Mouse (Mus musculus): ENCODE results near the gene Pou3f1. TPM values are rescaled to one million over a fixed set of nuclear protein-coding genes. Genes with fewer than 3 reads are reported as not detected.
A peak's percentile ranks its signal among the peaks of the same experiment; 100 is the strongest.

The Pou3f1 gene
- polyA plus RNA-seq (2012; rRNA removed), result 1.2 and 1.7 TPM in 2 replicates
- 0.97 and 1.2 TPM in 2 replicates for polyA plus RNA-seq (2014; fragmentation: Nextera tagmentation; extraction: Ambion mirVana)

DNA sequence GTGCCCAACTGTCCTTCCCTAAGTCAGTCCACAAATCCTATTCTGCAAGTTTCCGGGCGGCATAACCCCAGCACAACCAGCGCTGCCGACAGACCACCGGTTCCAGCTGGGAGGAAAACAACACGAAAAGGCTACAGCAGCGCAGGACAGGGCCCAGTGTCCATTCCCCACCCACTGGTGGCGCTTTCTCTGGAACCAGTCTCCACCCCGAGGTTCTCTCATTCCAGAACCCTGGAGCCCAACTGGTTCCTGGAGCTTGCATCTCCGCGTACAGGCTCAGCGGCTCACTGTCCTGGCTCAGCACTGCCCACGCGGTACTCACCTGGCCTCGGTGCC is at the start of gene Pou3f1:
TSS of gene Pou3f1 (plus strand) at position 290 of the 336 bp plus-strand sequence.
- Histone ChIP-seq H3K4me2 (replicated peaks; ENCODE audit: low read depth, low read length, severe bottlenecking) (peak within 1 kb of the TSS; percentile 98), H3K9me3 (ENCODE audit: control insufficient read depth, low read length) (no peaks in the 10 kb centered on the region), H3K4me3 (replicated peaks; ENCODE audit: low read length) (peak within 1 kb of the TSS; percentile 58), H3K9ac (ENCODE audit: low read depth, low read length, severe bottlenecking) (peak within 1 kb of the TSS; percentile 50), H3K36me3 (ENCODE audit: control insufficient read depth, insufficient read depth, low read length) (no peaks in the 10 kb centered on the region), H3K27ac (replicated peaks; ENCODE audit: low read depth, low read length) (no peak within 1 kb of the TSS), H3K27me3 (ENCODE audit: control insufficient read depth, insufficient read depth, low read length) (peaks cover 58% of the 10 kb centered on the region), H3K4me1 (ENCODE audit: control insufficient read depth, insufficient read depth, low read length) (peaks cover 3% of the 10 kb centered on the region; the same call in 1 of the 2 replicates)
- 3% methylated on average over 11 of the region's 15 CpGs for WGBS
- no peak for ATAC-seq (ENCODE audit: low FRiP score, low read depth)
- no peak for TF ChIP-seq POLR2A (IDR thresholded peaks at IDR 0.05; ENCODE audit: borderline replicate concordance, extremely low read depth, insufficient read depth, insufficient read length)
- DNase-seq (ENCODE audit: low spot score), result no peak

DNA sequence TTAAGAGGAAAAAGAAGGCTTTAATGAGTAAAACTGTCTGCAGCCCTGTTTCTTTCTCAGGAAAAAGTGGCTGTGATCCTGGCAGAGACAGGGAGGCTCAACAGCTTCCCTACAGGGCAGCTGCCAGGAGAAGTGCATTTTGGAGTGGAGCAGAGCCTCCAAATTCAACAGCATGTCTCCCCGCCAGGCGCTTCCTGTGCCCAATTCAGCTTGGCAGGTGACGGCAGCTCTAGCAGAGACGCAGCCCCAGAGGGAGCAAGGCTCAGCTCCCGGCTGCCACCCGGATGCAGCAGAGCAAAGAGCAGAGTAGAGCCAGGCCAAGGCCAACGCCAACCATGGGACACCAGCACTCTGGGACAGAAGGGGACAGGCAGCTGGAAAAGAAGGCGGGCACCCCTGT is 49.4 kb upstream of the Pou3f1 start:
- WGBS, result 53% methylated on average over 8 of the region's 8 CpGs
- no peaks in the 10 kb centered on the region for H3K9me3 ChIP-seq (ENCODE audit: control insufficient read depth, low read length)
- no peaks in the 10 kb centered on the region for H3K36me3 ChIP-seq (ENCODE audit: control insufficient read depth, insufficient read depth, low read length)
- ATAC-seq (ENCODE audit: low FRiP score, low read depth), result no peak
- no peak overlapping the region for H3K4me3 ChIP-seq (replicated peaks; ENCODE audit: low read length)
- DNase-seq (ENCODE audit: low spot score), result no peak
- H3K27ac ChIP-seq (replicated peaks; ENCODE audit: low read depth, low read length), result no peak overlapping the region
- no peak overlapping the region for H3K9ac ChIP-seq (ENCODE audit: low read depth, low read length, severe bottlenecking)
- H3K4me2 ChIP-seq (replicated peaks; ENCODE audit: low read depth, low read length, severe bottlenecking), result no peak overlapping the region
- H3K4me1 ChIP-seq (ENCODE audit: control insufficient read depth, insufficient read depth, low read length), result no peaks in the 10 kb centered on the region
- peaks cover 9% of the 10 kb centered on the region; the same call in 1 of the 2 replicates for H3K27me3 ChIP-seq (ENCODE audit: control insufficient read depth, insufficient read depth, low read length)
- no peak for TF ChIP-seq POLR2A (IDR thresholded peaks at IDR 0.05; ENCODE audit: borderline replicate concordance, extremely low read depth, insufficient read depth, insufficient read length)

DNA sequence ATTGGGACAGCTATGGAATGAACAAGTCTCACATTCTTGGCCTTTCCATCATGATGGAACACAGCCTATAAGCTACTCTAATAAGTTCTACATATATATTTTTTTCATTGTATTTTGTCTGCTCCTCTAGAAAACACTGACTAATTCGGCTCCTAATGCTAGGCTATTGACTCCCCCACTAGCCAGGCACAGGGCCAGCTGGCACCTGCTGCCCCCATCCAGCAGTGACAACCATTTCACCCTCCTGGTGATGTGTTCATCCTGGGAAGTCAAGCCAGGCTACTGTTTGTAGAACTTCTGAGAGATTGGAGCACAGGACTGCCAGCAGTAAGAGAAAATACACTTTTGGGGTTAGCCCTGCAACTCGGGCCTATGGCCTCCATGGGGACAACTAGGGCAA is 46.5 kb upstream of the Pou3f1 start:
- Histone ChIP-seq H3K27ac (replicated peaks; ENCODE audit: low read depth, low read length) (no peak overlapping the region), H3K9ac (ENCODE audit: low read depth, low read length, severe bottlenecking) (no peak overlapping the region), H3K4me1 (ENCODE audit: control insufficient read depth, insufficient read depth, low read length) (no peaks in the 10 kb centered on the region), H3K27me3 (ENCODE audit: control insufficient read depth, insufficient read depth, low read length) (no peaks in the 10 kb centered on the region), H3K9me3 (ENCODE audit: control insufficient read depth, low read length) (no peaks in the 10 kb centered on the region), H3K4me2 (replicated peaks; ENCODE audit: low read depth, low read length, severe bottlenecking) (no peak overlapping the region), H3K4me3 (replicated peaks; ENCODE audit: low read length) (no peak overlapping the region), H3K36me3 (ENCODE audit: control insufficient read depth, insufficient read depth, low read length) (no peaks in the 10 kb centered on the region)
- TF ChIP-seq POLR2A (IDR thresholded peaks at IDR 0.05; ENCODE audit: borderline replicate concordance, extremely low read depth, insufficient read depth, insufficient read length), result no peak
- ATAC-seq (ENCODE audit: low FRiP score, low read depth), result no peak
- 64% methylated on average over 2 of the region's 2 CpGs for WGBS
- DNase-seq (ENCODE audit: low spot score), result no peak

DNA sequence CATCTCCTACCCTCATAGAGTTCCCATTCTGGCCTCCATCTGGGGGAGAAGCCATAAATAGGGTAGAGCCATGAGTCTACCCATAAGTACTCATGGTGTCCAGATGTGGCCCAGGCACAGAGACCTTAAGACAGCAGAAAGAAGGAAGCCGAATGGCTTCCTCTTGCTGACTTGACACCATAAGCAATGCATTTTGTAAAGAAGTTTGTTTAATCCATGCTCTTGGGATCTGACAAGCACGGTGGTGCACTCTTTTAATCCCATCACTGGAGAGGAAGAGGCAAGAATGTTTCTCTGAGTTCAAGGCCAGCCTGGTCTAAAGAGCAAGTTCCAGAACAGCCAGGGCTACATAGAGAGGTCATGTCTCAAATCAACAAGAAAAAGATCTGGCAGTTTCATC is 45.9 kb upstream of the Pou3f1 start, which contains the start of gene 3100002H09Rik:
TSS of gene 3100002H09Rik (minus strand) at position 101 of the 400 bp plus-strand sequence.
- no peak for ATAC-seq (ENCODE audit: low FRiP score, low read depth)
- WGBS, result 82% methylated on average over 2 of the region's 2 CpGs
- Histone ChIP-seq H3K4me2 (replicated peaks; ENCODE audit: low read depth, low read length, severe bottlenecking) (no peak within 1 kb of the TSS), H3K4me3 (replicated peaks; ENCODE audit: low read length) (no peak within 1 kb of the TSS), H3K27me3 (ENCODE audit: control insufficient read depth, insufficient read depth, low read length) (no peaks in the 10 kb centered on the region), H3K4me1 (ENCODE audit: control insufficient read depth, insufficient read depth, low read length) (no peaks in the 10 kb centered on the region), H3K9ac (ENCODE audit: low read depth, low read length, severe bottlenecking) (no peak within 1 kb of the TSS), H3K36me3 (ENCODE audit: control insufficient read depth, insufficient read depth, low read length) (no peaks in the 10 kb centered on the region), H3K27ac (replicated peaks; ENCODE audit: low read depth, low read length) (no peak within 1 kb of the TSS), H3K9me3 (ENCODE audit: control insufficient read depth, low read length) (no peaks in the 10 kb centered on the region)
- no peak for TF ChIP-seq POLR2A (IDR thresholded peaks at IDR 0.05; ENCODE audit: borderline replicate concordance, extremely low read depth, insufficient read depth, insufficient read length)
- DNase-seq (ENCODE audit: low spot score), result no peak

DNA sequence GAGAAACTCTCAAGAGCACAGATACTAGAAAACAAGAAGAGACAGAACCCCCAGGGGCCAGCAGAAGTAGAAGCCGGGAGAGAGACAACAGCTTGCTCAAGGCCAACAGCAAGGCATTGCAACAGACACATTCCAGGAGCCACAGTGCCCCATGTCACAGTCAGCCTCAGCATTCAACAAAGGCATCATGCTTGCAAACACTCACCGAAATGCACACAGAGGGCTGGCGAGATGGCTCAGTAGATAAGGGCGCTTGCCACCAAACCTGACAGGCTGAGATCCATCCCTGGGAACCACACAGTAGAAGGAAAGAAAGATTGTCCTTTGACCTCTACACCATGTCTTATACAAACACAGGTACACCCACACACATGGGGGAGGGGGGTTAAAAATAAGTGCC is 44.8 kb upstream of the Pou3f1 start:
- no peak for ATAC-seq (ENCODE audit: low FRiP score, low read depth)
- Histone ChIP-seq H3K4me2 (replicated peaks; ENCODE audit: low read depth, low read length, severe bottlenecking) (no peak overlapping the region), H3K27ac (replicated peaks; ENCODE audit: low read depth, low read length) (no peak overlapping the region), H3K4me3 (replicated peaks; ENCODE audit: low read length) (no peak overlapping the region), H3K4me1 (ENCODE audit: control insufficient read depth, insufficient read depth, low read length) (no peaks in the 10 kb centered on the region), H3K9me3 (ENCODE audit: control insufficient read depth, low read length) (no peaks in the 10 kb centered on the region), H3K27me3 (ENCODE audit: control insufficient read depth, insufficient read depth, low read length) (no peaks in the 10 kb centered on the region), H3K36me3 (ENCODE audit: control insufficient read depth, insufficient read depth, low read length) (no peaks in the 10 kb centered on the region), H3K9ac (ENCODE audit: low read depth, low read length, severe bottlenecking) (no peak overlapping the region)
- no peak for DNase-seq (ENCODE audit: low spot score)
- no peak for TF ChIP-seq POLR2A (IDR thresholded peaks at IDR 0.05; ENCODE audit: borderline replicate concordance, extremely low read depth, insufficient read depth, insufficient read length)
- 68% methylated on average over 4 of the region's 4 CpGs for WGBS

DNA sequence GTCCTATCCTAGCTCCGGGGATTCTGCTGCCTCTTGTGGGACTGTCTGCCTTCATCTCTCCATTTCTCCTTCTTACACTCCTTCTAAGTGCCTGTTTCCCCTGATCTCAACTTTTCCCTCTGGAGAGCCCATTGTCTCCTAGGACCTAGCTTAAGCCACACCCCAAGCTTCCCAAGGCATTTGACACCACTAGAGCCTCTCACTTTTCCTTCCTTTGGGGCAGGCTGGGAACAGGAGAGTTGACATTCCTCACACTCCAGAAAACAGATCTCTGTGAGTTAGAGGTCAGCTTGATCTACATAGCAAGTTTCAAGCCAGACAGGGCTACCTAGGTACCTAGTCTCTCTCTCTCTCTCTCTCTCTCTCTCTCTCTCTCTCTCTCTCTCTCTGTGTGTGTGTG is 42.4 kb upstream of the Pou3f1 start:
- DNase-seq (ENCODE audit: low spot score), result no peak

More for the DNA sequence above, 42.4 kb upstream of the Pou3f1 start:
- H3K4me1 ChIP-seq (ENCODE audit: control insufficient read depth, insufficient read depth, low read length), result no peaks in the 10 kb centered on the region
- no peak overlapping the region for H3K4me2 ChIP-seq (replicated peaks; ENCODE audit: low read depth, low read length, severe bottlenecking)
- H3K9me3 ChIP-seq (ENCODE audit: control insufficient read depth, low read length), result no peaks in the 10 kb centered on the region
- H3K27ac ChIP-seq (replicated peaks; ENCODE audit: low read depth, low read length), result no peak overlapping the region
- ATAC-seq (ENCODE audit: low FRiP score, low read depth), result no peak
- H3K9ac ChIP-seq (ENCODE audit: low read depth, low read length, severe bottlenecking), result no peak overlapping the region
- no peaks in the 10 kb centered on the region for H3K27me3 ChIP-seq (ENCODE audit: control insufficient read depth, insufficient read depth, low read length)
- no peak for TF ChIP-seq POLR2A (IDR thresholded peaks at IDR 0.05; ENCODE audit: borderline replicate concordance, extremely low read depth, insufficient read depth, insufficient read length)
- 0% methylated on average over 1 of the region's 1 CpGs for WGBS
- H3K36me3 ChIP-seq (ENCODE audit: control insufficient read depth, insufficient read depth, low read length), result no peaks in the 10 kb centered on the region
- H3K4me3 ChIP-seq (replicated peaks; ENCODE audit: low read length), result no peak overlapping the region

Data from limb, embryonic 14.5 days (tissue).